Mouse (Mus musculus) MEL (cell line): Measurements from ENCODE around the gene Sox5. TPM values are rescaled to one million over a fixed set of nuclear protein-coding genes. Genes with fewer than 3 reads are reported as not detected.

ENCODE experiments used
- DNase-seq: peaks from one replicate; pipeline ENCODE4 v3.0.0; 2011; ENCODE audit warnings: low read depth, low spot score
- H3K27ac ChIP-seq: 2 replicates; pipeline ENCODE4 v1.5.1; 2012; ENCODE audit warnings: low read depth, mild to moderate bottlenecking, control low read depth, low read length, moderate library complexity; ENCODE audit not compliant: control insufficient read depth
- H3K27me3 ChIP-seq, 2 experiments: fragments of 150-350 bp in 1 of 2; sonication (generic) in 1 of 2; 2 replicates each; pipeline ENCODE4 v1.6.1; 2012; ENCODE audit warnings: low read length in 2 of 2, mild to moderate bottlenecking in 2 of 2, improper control_type of control experiment in 1 of 2, moderate library complexity in 1 of 2; ENCODE audit not compliant: insufficient read depth in 2 of 2, control insufficient read depth in 1 of 2
- H3K36me3 ChIP-seq, 2 experiments: 2 replicates each; pipeline ENCODE4 v1.6.1; 2012 to 2014; ENCODE audit warnings: low read length in 2 of 2, improper control_type of control experiment in 1 of 2, inconsistent platforms in 1 of 2, mild to moderate bottlenecking in 1 of 2; ENCODE audit not compliant: insufficient read depth in 2 of 2, control insufficient read depth in 1 of 2
- H3K4me1 ChIP-seq, 2 experiments: fragments of 150-350 bp in 1 of 2; sonication (generic) in 1 of 2; 2 replicates each; pipeline ENCODE4 v1.6.1; 2012; ENCODE audit warnings: low read length in 2 of 2, improper control_type of control experiment in 1 of 2, mild to moderate bottlenecking in 1 of 2; ENCODE audit not compliant: insufficient read depth in 2 of 2, control insufficient read depth in 1 of 2
- H3K4me3 ChIP-seq, 2 experiments: fragments of 150-350 bp in 1 of 2; sonication (generic) in 1 of 2; 2 replicates each; pipeline ENCODE4 v1.5.1; 2012; ENCODE audit warnings: low read depth in 2 of 2, low read length in 2 of 2, mild to moderate bottlenecking in 2 of 2, moderate library complexity in 2 of 2, control low read depth in 1 of 2, improper control_type of control experiment in 1 of 2; ENCODE audit not compliant: control insufficient read depth in 1 of 2, insufficient read depth in 1 of 2
- H3K79me2 ChIP-seq: 2 replicates; pipeline ENCODE4 v1.6.1; 2012; ENCODE audit warnings: mild to moderate bottlenecking, low read length, moderate library complexity; ENCODE audit not compliant: control insufficient read depth, poor library complexity, insufficient read depth
- H3K9ac ChIP-seq: 2 replicates; pipeline ENCODE4 v1.6.1; 2012; ENCODE audit warnings: low read depth, mild to moderate bottlenecking, control low read depth, low read length, moderate library complexity; ENCODE audit not compliant: control insufficient read depth, poor library complexity, severe bottlenecking
- H3K9me3 ChIP-seq: fragments of 150-350 bp; sonication (generic); replicated peaks from 2 replicates; pipeline ENCODE4 v1.6.1; 2012; ENCODE audit warnings: mild to moderate bottlenecking, low read length, improper control_type of control experiment, moderate library complexity; ENCODE audit not compliant: insufficient read depth
- CHD2 ChIP-seq: IDR thresholded peaks from 2 replicates; pipeline ENCODE4 v1.6.1; 2011; ENCODE audit warnings: low read length, improper control_type of control experiment
- EP300 ChIP-seq, 2 experiments: IDR thresholded peaks; 2 replicates each; pipeline ENCODE4 v1.6.1; 2011; ENCODE audit warnings: improper control_type of control experiment in 2 of 2, low read length in 2 of 2, low read depth in 1 of 2, mild to moderate bottlenecking in 1 of 2
- GATA1 ChIP-seq: IDR thresholded peaks from 2 replicates; pipeline ENCODE4 v1.6.1; 2011; ENCODE audit warnings: low read depth, low read length, improper control_type of control experiment
- JUND ChIP-seq: IDR thresholded peaks from 2 replicates; pipeline ENCODE4 v1.6.1; 2011; ENCODE audit warnings: low read depth, mild to moderate bottlenecking, improper control_type of control experiment, low read length
- MAFK ChIP-seq: IDR thresholded peaks from 2 replicates; pipeline ENCODE4 v1.6.1; 2011; ENCODE audit warnings: low read depth, mild to moderate bottlenecking, low read length, improper control_type of control experiment, borderline replicate concordance
- MEF2A ChIP-seq: IDR thresholded peaks from 2 replicates; pipeline ENCODE4 v1.6.1; 2014; ENCODE audit warnings: low read depth, mild to moderate bottlenecking, inconsistent platforms, low read length, improper control_type of control experiment; ENCODE audit not compliant: poor library complexity, insufficient replicate concordance, severe bottlenecking; ENCODE audit errors: extremely low read depth
- MXI1 ChIP-seq: IDR thresholded peaks from 2 replicates; pipeline ENCODE4 v1.6.1; 2011; ENCODE audit warnings: mild to moderate bottlenecking, low read depth, low read length, improper control_type of control experiment
- MYC ChIP-seq: IDR thresholded peaks from 2 replicates; pipeline ENCODE4 v1.6.1; 2011; ENCODE audit warnings: low read depth, mild to moderate bottlenecking, low read length, improper control_type of control experiment, moderate library complexity
- NRF1 ChIP-seq: IDR thresholded peaks from 2 replicates; pipeline ENCODE4 v1.6.1; 2014; ENCODE audit warnings: low read depth, mild to moderate bottlenecking, inconsistent platforms, low read length, improper control_type of control experiment, moderate library complexity; ENCODE audit not compliant: poor library complexity, insufficient read depth, severe bottlenecking
- POLR2AphosphoS5 ChIP-seq: IDR thresholded peaks from 2 replicates; pipeline ENCODE4 v1.6.1; 2012; ENCODE audit warnings: low read depth, borderline replicate concordance, mild to moderate bottlenecking, inconsistent platforms, low read length, moderate library complexity, mixed read lengths
- RCOR1 ChIP-seq: IDR thresholded peaks from 2 replicates; pipeline ENCODE4 v1.6.1; 2012; ENCODE audit warnings: low read depth, mild to moderate bottlenecking, inconsistent platforms, low read length, improper control_type of control experiment
- SIN3A ChIP-seq: IDR thresholded peaks from 2 replicates; pipeline ENCODE4 v1.6.1; 2012; ENCODE audit warnings: low read length, improper control_type of control experiment, inconsistent platforms
- UBTF ChIP-seq: IDR thresholded peaks from 2 replicates; pipeline ENCODE4 v1.6.1; 2012; ENCODE audit warnings: low read depth, mild to moderate bottlenecking, inconsistent platforms, low read length, improper control_type of control experiment, moderate library complexity, borderline replicate concordance; ENCODE audit not compliant: insufficient read depth
- USF1 ChIP-seq: IDR thresholded peaks from 2 replicates; pipeline ENCODE4 v1.6.1; 2014; ENCODE audit warnings: low read depth, mild to moderate bottlenecking, inconsistent platforms, low read length, improper control_type of control experiment, moderate library complexity
- USF2 ChIP-seq, 2 experiments: IDR thresholded peaks; 2 replicates each; pipeline ENCODE4 v1.6.1; 2011 to 2012; ENCODE audit warnings: improper control_type of control experiment in 2 of 2, low read length in 2 of 2, borderline replicate concordance in 1 of 2, inconsistent platforms in 1 of 2, low read depth in 1 of 2, mild to moderate bottlenecking in 1 of 2; ENCODE audit not compliant: insufficient read depth in 1 of 2
- ZMIZ1 ChIP-seq: IDR thresholded peaks from 2 replicates; pipeline ENCODE4 v1.6.1; 2012; ENCODE audit warnings: low read depth, mild to moderate bottlenecking, inconsistent platforms, low read length, improper control_type of control experiment, moderate library complexity
- ZNF384 ChIP-seq: IDR thresholded peaks from 2 replicates; pipeline ENCODE4 v1.6.1; 2012; ENCODE audit warnings: low read depth, mild to moderate bottlenecking, inconsistent platforms, low read length, improper control_type of control experiment
- polyA plus RNA-seq, 2 experiments: library from polyadenylated mRNA; stranded (reverse) in 1 of 2; unstranded in 1 of 2; fragments of >175 nt in 1 of 2; fragments of >200 nt in 1 of 2; gene quantifications; 2 replicates each; pipeline versions ENCODE4 v1.2.1 to v1.2.4; 2012; ENCODE audit warnings: low replicate concordance in 2 of 2, low read depth in 1 of 2; ENCODE audit not compliant: insufficient read length in 2 of 2, insufficient read depth in 1 of 2, missing spikeins in 1 of 2
- total RNA-seq: library from RNA; depleted of rRNA; stranded (reverse); fragments of 300-350 nt; gene quantifications from 2 replicates; pipeline ENCODE4 v1.2.3, GENCODE M21; 2012

The Sox5 gene
- total and polyA plus RNA-seq, 3 experiments, result 0.19 to 3.0 TPM; not detected in 1

DNA sequence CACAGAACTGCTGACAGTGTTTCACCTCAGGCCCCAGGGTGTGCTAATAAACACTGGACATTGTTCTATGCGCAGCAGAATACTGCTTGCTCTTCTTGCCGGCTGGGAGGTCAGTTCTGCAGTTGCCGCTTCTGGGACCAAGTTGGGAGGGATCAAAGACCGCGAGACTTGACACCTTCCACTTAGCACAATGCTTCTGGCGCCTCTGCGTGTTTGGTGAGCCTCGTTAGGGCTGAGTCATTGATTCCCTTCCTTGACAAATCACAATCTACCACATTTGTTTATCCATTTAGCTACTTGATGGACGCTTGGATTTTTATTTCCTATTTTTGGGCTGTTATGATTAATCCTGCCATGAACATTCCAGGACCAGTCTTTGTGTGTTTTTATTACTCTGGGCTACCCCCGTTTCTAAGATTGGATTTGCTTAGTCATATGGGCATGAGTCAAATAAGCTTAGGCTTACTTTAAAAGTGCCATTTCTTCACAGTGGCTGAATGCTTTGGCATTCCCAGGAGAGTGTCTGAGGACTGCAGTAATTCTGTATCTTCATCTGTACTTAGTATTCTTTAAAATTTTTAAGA is 865.5 kb downstream of the Sox5 start:
- no peak for TF ChIP-seq MEF2A
- no peak for TF ChIP-seq USF2 (IDR thresholded peaks at IDR 0.05; ENCODE audit: borderline replicate concordance in 1 of 2, insufficient read depth in 1 of 2, low read depth in 1 of 2, low read length in 2 of 2)
- TF ChIP-seq MAFK, result no peak
- TF ChIP-seq SIN3A, result no peak
- no peaks in the 10 kb centered on the region for H3K27me3 ChIP-seq
- no peaks in the 10 kb centered on the region for H3K4me1 ChIP-seq
- no peak overlapping the region for H3K9ac ChIP-seq
- no peak overlapping the region for H3K4me3 ChIP-seq
- no peak for DNase-seq
- H3K27ac ChIP-seq, result no peak overlapping the region
- H3K36me3 ChIP-seq, result no peaks in the 10 kb centered on the region
- H3K79me2 ChIP-seq, result no peaks in the 10 kb centered on the region
- H3K9me3 ChIP-seq, result no peaks in the 10 kb centered on the region

DNA sequence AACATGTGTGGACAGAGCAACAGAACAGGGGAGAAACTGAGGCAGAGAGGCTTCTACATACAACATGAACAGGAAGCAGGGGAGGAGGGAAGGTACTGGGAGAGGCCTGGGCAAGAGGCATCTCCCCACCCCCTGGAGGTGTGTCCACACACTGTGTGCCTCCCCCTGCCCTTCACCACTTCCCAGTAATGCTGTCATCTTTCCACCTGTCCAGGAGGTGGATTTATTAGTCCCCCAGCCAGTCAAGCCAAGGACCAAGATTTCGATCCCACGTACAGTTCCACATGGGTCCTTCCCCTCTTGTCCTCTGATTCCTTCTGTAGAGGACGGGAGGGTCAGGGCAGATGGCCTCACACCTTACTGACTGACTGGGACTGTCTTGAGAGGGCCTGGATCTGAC is 866.1 kb downstream of the Sox5 start:
- Histone ChIP-seq H3K9ac (no peak overlapping the region), H3K79me2 (no peaks in the 10 kb centered on the region), H3K9me3 (no peaks in the 10 kb centered on the region), H3K27me3 (no peaks in the 10 kb centered on the region), H3K4me1 (no peaks in the 10 kb centered on the region), H3K36me3 (no peaks in the 10 kb centered on the region), H3K27ac (no peak overlapping the region), H3K4me3 (no peak overlapping the region)
- TF ChIP-seq ZNF384, result no peak
- no peak for TF ChIP-seq NRF1
- no peak for TF ChIP-seq GATA1
- no peak for TF ChIP-seq USF2 (IDR thresholded peaks at IDR 0.05; ENCODE audit: borderline replicate concordance in 1 of 2, insufficient read depth in 1 of 2, low read depth in 1 of 2, low read length in 2 of 2)
- TF ChIP-seq SIN3A, result no peak
- TF ChIP-seq UBTF, result no peak
- no peak for DNase-seq

- no peak for DNase-seq
- TF ChIP-seq EP300 (IDR thresholded peaks at IDR 0.05; ENCODE audit: low read depth in 1 of 2, low read length in 2 of 2) (no peak), USF1 (no peak), RCOR1 (no peak), POLR2AphosphoS5 (no peak), MXI1 (no peak), MYC (no peak), CHD2 (no peak), JUND (no peak), ZMIZ1 (no peak)
- Histone ChIP-seq H3K36me3 (no peaks in the 10 kb centered on the region), H3K4me3 (no peak overlapping the region), H3K27ac (no peak overlapping the region), H3K9ac (no peak overlapping the region), H3K9me3 (no peaks in the 10 kb centered on the region), H3K79me2 (no peaks in the 10 kb centered on the region), H3K4me1 (no peaks in the 10 kb centered on the region), H3K27me3 (no peaks in the 10 kb centered on the region)
These were observed 869.5 kb downstream of the Sox5 start for GRCm38 (mm10) chr6:143912316-143912715.
